Mouse (Mus musculus): ENCODE data around the gene Cdc20b. TPM values are rescaled to one million over a fixed set of nuclear protein-coding genes. Genes with fewer than 3 reads are reported as not detected.
"Not testable (repeated sequence)": the region's sequence is repeated elsewhere in the genome, so short reads cannot be mapped to it uniquely, and the experiment has no call there.

The Cdc20b gene
- polyA plus RNA-seq, 1 experiment from 2014 or later = not detected

DNA sequence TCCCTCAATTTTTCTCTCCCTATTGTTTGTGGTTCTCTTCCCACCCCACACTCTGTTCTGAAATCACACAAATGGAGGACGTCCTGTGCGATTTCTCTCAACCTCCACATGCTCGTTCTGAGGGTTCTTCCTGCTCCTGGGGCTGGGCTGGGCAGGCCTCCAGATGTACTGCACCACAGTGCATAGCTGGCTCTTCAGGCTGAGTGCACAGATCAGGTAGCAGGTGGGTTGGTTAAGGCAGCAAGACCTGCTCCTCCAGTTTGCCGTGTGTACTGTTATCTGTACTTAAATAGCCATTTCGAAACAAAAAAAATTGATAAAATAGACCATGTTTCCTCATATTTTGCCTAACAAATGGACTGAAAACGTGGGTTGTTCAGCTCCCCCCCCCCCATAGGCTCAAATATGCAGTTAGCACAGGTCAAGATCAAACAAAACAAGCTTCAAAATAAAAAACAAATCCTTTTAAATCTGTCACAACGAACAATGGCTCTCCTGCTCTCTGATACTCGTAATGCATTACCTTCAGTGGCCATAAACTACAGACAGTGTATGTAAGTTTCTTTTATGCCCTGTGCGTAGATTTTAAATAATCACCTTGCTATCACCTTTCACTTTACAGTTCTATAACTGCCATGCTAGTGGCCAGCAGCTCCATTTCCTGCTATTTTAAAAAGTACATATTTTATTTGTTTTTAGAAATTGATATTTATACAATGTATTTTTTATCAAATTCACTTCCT is 34.2 kb upstream of the Cdc20b start:
- peaks cover 54% of the 10 kb centered on the region for H3K27me3 ChIP-seq (ENCODE audit: control insufficient read depth, insufficient read depth, low read length)
- H3K4me2 ChIP-seq (ENCODE audit: low read length) = no peak overlapping the region
- no peak overlapping the region for H3K4me3 ChIP-seq (ENCODE audit: control insufficient read depth in 1 of 2, insufficient read depth in 1 of 2, low read depth in 1 of 2, low read length in 2 of 2)
- no peak overlapping the region for H3K9ac ChIP-seq (ENCODE audit: low read length)
- H3K27ac ChIP-seq (replicated peaks in 1 of 2; ENCODE audit: control insufficient read depth in 1 of 2, insufficient read depth in 1 of 2, low read depth in 2 of 2, low read length in 2 of 2) = no peak overlapping the region
- H3K9me3 ChIP-seq (ENCODE audit: control insufficient read depth, low read length) = no peaks in the 10 kb centered on the region
- no peak for ATAC-seq (ENCODE audit: insufficient number of reproducible peaks, insufficient read depth, low FRiP score, low read depth)
- WGBS = 63% methylated on average over 9 of the region's 9 CpGs
- no peaks in the 10 kb centered on the region for H3K36me3 ChIP-seq (ENCODE audit: control insufficient read depth, insufficient read depth, low read length)
- H3K4me1 ChIP-seq (ENCODE audit: control insufficient read depth in 2 of 2, insufficient read depth in 2 of 2, low read length in 2 of 2) = no peaks in the 10 kb centered on the region; a peak in 1 of 4 replicates

DNA sequence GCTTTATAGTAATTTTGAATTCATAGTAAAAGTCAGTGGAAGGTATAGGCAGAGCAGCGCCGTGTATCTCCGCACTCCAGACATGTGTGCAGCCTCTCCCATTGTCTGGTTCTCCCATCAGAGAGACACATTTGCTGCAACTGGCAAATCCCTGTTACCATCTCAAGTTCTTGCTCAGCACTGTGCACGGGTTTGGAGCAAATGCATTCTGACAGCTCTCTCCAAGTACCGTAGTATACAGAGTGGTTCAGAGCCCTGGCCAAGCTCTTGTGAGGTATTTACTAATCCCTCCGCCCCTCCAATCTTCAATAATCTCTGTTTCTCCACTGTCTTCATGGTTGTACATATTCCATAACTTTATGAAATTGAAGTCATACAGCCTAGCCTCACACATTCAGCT is 22.2 kb upstream of the Cdc20b start:
- ATAC-seq (ENCODE audit: insufficient number of reproducible peaks, insufficient read depth, low FRiP score, low read depth) = no peak
- WGBS = 69% methylated on average over 6 of the region's 6 CpGs

DNA sequence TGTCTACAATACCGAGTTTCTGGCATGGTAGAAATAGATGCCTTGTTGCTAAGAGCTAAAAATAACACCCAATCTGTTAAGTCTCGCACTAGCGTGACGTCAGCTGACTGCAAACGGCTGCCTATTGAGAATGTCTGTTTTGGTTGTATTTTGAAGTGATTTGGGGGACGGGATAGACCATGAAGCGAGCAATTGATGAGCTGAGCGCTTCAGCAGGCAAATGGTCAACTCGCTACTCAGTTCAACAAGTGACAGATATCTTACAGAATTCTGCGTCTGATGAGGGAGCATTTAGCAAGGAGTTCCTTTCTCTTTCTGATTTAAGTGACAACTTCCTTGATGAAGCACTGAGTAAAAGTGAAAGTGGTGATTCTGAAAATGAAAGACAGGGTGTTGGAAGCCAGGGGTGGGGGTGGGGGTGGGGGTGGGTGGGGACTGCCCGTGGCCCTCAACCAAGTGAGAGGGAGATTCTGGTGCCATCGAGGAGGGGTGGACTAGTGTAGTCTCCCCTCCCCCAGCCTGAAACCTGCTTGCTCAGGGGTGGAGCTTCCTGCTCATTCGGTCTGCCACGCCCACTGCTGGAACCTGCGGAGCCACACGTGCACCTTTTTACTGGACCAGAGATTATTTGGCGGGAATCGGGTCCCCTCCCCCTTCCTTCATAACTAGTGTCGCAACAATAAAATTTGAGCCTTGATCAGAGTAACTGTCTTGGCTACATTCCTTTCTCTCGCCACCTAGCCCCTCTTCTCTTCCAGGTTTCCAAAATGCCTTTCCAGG is 21.5 kb upstream of the Cdc20b start:
- peak overlapping the region; percentile 73 for H3K4me2 ChIP-seq (ENCODE audit: low read length)
- not testable (repeated sequence) for H3K27ac ChIP-seq (replicated peaks in 1 of 2; ENCODE audit: control insufficient read depth in 1 of 2, insufficient read depth in 1 of 2, low read depth in 2 of 2, low read length in 2 of 2); ATAC-seq (ENCODE audit: insufficient number of reproducible peaks, insufficient read depth, low FRiP score, low read depth); H3K4me1 ChIP-seq (ENCODE audit: control insufficient read depth in 2 of 2, insufficient read depth in 2 of 2, low read length in 2 of 2); H3K9me3 ChIP-seq (ENCODE audit: control insufficient read depth, low read length); H3K27me3 ChIP-seq (ENCODE audit: control insufficient read depth, insufficient read depth, low read length); H3K36me3 ChIP-seq (ENCODE audit: control insufficient read depth, insufficient read depth, low read length)
- WGBS = 21% methylated on average over 18 of the region's 20 CpGs
- peak overlapping the region; percentile 57; the same call in 1 of the 2 replicates for H3K9ac ChIP-seq (ENCODE audit: low read length)
- peak overlapping the region; percentile 41 to 48 for H3K4me3 ChIP-seq (ENCODE audit: control insufficient read depth in 1 of 2, insufficient read depth in 1 of 2, low read depth in 1 of 2, low read length in 2 of 2)

More for the DNA sequence above, 22.2 kb upstream of the Cdc20b start:
- H3K4me2 ChIP-seq (ENCODE audit: low read length) = peak overlapping the region; percentile 73
- H3K27ac ChIP-seq (replicated peaks in 1 of 2; ENCODE audit: control insufficient read depth in 1 of 2, insufficient read depth in 1 of 2, low read depth in 2 of 2, low read length in 2 of 2) = no peak overlapping the region
- H3K4me1 ChIP-seq (ENCODE audit: control insufficient read depth in 2 of 2, insufficient read depth in 2 of 2, low read length in 2 of 2) = peaks cover 2 to 7% of the 10 kb centered on the region in 2 experiments; a peak in 2 of 4 replicates
- H3K27me3 ChIP-seq (ENCODE audit: control insufficient read depth, insufficient read depth, low read length) = no peaks in the 10 kb centered on the region
- no peak overlapping the region for H3K9ac ChIP-seq (ENCODE audit: low read length)
- H3K4me3 ChIP-seq (ENCODE audit: control insufficient read depth in 1 of 2, insufficient read depth in 1 of 2, low read depth in 1 of 2, low read length in 2 of 2) = peak overlapping the region in 1 of 2 experiments; percentile 41; a peak in 1 of 4 replicates
- no peaks in the 10 kb centered on the region for H3K36me3 ChIP-seq (ENCODE audit: control insufficient read depth, insufficient read depth, low read length)
- H3K9me3 ChIP-seq (ENCODE audit: control insufficient read depth, low read length) = no peaks in the 10 kb centered on the region

DNA sequence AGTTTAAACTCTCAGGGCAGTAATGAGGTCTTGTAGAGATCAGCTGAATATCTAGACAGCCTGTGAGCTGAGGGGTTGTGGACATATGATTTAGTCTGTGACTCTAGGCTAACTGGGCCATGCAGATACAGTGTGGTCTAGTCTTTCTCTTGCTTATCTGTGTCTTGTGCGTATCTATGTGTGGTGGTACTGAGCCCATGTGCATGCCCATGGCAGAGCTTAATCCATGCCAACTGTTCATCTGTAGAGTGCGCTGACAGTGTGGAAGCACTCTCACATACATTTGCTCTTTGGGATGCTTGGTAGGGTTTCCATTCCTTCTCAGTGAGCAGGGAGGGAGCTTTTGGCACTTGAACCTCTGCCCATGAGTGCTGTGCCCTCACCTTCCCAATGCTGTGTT is 13.4 kb upstream of the Cdc20b start:
- Histone ChIP-seq H3K9me3 (ENCODE audit: control insufficient read depth, low read length) (no peaks in the 10 kb centered on the region), H3K36me3 (ENCODE audit: control insufficient read depth, insufficient read depth, low read length) (no peaks in the 10 kb centered on the region), H3K9ac (ENCODE audit: low read length) (no peak overlapping the region), H3K27ac (replicated peaks in 1 of 2; ENCODE audit: control insufficient read depth in 1 of 2, insufficient read depth in 1 of 2, low read depth in 2 of 2, low read length in 2 of 2) (no peak overlapping the region), H3K4me3 (ENCODE audit: control insufficient read depth in 1 of 2, insufficient read depth in 1 of 2, low read depth in 1 of 2, low read length in 2 of 2) (no peak overlapping the region), H3K4me2 (ENCODE audit: low read length) (no peak overlapping the region), H3K27me3 (ENCODE audit: control insufficient read depth, insufficient read depth, low read length) (no peaks in the 10 kb centered on the region), H3K4me1 (ENCODE audit: control insufficient read depth in 2 of 2, insufficient read depth in 2 of 2, low read length in 2 of 2) (no peaks in the 10 kb centered on the region)
- no peak for ATAC-seq (ENCODE audit: insufficient number of reproducible peaks, insufficient read depth, low FRiP score, low read depth)
- WGBS = 83% methylated on average over 2 of the region's 2 CpGs

DNA sequence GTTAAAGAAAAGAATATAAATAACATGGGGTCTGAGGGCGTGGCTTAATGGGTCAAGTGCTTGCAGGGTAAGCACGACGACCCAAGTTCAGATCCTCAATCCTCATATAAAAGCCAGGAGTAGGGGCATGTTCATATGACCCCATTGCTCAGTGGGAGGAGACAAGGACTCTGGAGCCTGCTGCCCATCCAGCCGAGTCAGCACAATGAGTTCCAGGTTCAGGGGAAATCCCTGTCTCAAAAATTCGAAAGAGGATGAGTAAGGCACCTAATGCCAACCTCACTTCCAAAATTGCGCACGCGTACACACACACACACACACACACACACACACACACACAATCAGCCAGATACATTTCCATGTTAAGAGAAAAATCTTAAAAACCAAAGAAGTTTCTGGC is 12.4 kb upstream of the Cdc20b start:
- Histone ChIP-seq H3K27me3 (ENCODE audit: control insufficient read depth, insufficient read depth, low read length) (no peaks in the 10 kb centered on the region), H3K36me3 (ENCODE audit: control insufficient read depth, insufficient read depth, low read length) (no peaks in the 10 kb centered on the region), H3K9me3 (ENCODE audit: control insufficient read depth, low read length) (no peaks in the 10 kb centered on the region), H3K27ac (replicated peaks in 1 of 2; ENCODE audit: control insufficient read depth in 1 of 2, insufficient read depth in 1 of 2, low read depth in 2 of 2, low read length in 2 of 2) (no peak overlapping the region), H3K9ac (ENCODE audit: low read length) (no peak overlapping the region), H3K4me3 (ENCODE audit: control insufficient read depth in 1 of 2, insufficient read depth in 1 of 2, low read depth in 1 of 2, low read length in 2 of 2) (no peak overlapping the region), H3K4me1 (ENCODE audit: control insufficient read depth in 2 of 2, insufficient read depth in 2 of 2, low read length in 2 of 2) (no peaks in the 10 kb centered on the region), H3K4me2 (ENCODE audit: low read length) (no peak overlapping the region)
- 81% methylated on average over 8 of the region's 8 CpGs for WGBS
- ATAC-seq (ENCODE audit: insufficient number of reproducible peaks, insufficient read depth, low FRiP score, low read depth) = no peak

DNA sequence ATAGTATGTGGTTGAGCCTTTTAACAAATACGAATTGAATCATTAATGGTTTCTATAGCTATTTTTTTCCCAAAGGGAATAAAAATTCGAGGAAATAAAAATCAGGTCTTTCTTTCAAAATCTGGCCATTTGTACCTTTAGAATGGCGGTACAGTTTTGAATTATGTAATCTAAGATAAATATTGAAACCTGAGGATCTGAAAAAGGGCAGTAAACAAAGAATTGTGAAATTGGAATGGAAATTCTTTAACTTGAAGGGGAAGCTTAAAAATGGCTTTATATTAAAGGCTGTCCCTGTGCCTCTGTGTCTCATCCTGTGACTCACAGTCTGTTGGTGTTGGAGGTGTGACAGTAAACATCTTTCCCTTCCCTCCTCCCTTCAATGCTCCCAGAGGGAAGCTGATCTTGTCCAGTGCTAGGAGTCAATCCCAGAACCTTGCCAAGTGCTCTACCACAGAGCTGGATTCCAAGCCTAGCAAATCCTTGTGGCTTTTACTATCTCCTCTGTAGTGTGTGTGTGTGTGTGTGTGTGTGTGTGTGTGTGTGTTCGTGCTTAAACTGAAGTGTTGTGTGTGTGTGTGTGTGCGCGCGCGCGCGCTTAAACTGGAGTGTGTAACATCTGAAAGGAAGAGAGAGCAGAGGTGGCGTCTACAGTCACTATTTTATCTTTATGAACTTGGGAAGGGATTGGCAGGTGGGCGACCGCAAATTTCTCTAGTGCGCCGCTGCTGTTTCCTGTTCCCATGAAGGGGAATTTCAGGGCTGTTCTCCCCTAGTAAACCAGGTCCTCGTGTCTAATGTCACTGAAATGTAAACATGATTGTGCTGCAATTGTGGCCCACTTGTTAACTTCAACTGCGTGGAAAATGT is 11.4 kb upstream of the Cdc20b start:
- Histone ChIP-seq H3K27ac (replicated peaks in 1 of 2; ENCODE audit: control insufficient read depth in 1 of 2, insufficient read depth in 1 of 2, low read depth in 2 of 2, low read length in 2 of 2) (no peak overlapping the region), H3K4me3 (ENCODE audit: control insufficient read depth in 1 of 2, insufficient read depth in 1 of 2, low read depth in 1 of 2, low read length in 2 of 2) (no peak overlapping the region), H3K9ac (ENCODE audit: low read length) (no peak overlapping the region), H3K36me3 (ENCODE audit: control insufficient read depth, insufficient read depth, low read length) (no peaks in the 10 kb centered on the region), H3K4me2 (ENCODE audit: low read length) (no peak overlapping the region), H3K4me1 (ENCODE audit: control insufficient read depth in 2 of 2, insufficient read depth in 2 of 2, low read length in 2 of 2) (no peaks in the 10 kb centered on the region), H3K9me3 (ENCODE audit: control insufficient read depth, low read length) (no peaks in the 10 kb centered on the region), H3K27me3 (ENCODE audit: control insufficient read depth, insufficient read depth, low read length) (0 out of 2 replicates have a peak, but pooled peaks cover under 1% of the 10 kb centered on the region)
- no peak for ATAC-seq (ENCODE audit: insufficient number of reproducible peaks, insufficient read depth, low FRiP score, low read depth)
- WGBS = 76% methylated on average over 17 of the region's 17 CpGs

DNA sequence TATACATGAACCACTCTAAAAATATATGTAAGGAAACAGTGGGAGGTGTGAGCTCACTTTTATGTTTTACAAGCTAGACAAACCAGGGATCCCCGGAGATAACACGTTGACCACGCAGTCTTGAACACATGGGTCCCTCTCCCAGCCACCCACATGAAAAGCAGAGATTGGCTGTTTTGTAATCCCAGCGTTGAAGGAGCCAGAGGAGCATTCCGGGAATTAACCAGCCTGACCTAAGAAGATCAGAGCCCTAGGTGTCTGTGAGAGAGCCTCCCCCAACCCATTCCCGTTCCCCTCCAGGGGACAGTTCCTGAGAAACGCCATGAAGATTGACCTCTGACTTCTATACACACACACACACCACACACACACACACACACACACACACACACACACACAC is 3.6 kb upstream of the Cdc20b start:
- H3K27ac ChIP-seq (replicated peaks in 1 of 2; ENCODE audit: control insufficient read depth in 1 of 2, insufficient read depth in 1 of 2, low read depth in 2 of 2, low read length in 2 of 2) = no peak overlapping the region
- peaks cover 4 to 6% of the 10 kb centered on the region in 2 experiments; a peak in 2 of 4 replicates for H3K4me1 ChIP-seq (ENCODE audit: control insufficient read depth in 2 of 2, insufficient read depth in 2 of 2, low read length in 2 of 2)
- peak overlapping the region; percentile 54 to 64; a peak in 3 of 4 replicates for H3K4me3 ChIP-seq (ENCODE audit: control insufficient read depth in 1 of 2, insufficient read depth in 1 of 2, low read depth in 1 of 2, low read length in 2 of 2)
- 3% methylated on average over 7 of the region's 7 CpGs for WGBS
- H3K4me2 ChIP-seq (ENCODE audit: low read length) = peak overlapping the region; percentile 98
- no peaks in the 10 kb centered on the region for H3K9me3 ChIP-seq (ENCODE audit: control insufficient read depth, low read length)
- H3K36me3 ChIP-seq (ENCODE audit: control insufficient read depth, insufficient read depth, low read length) = no peaks in the 10 kb centered on the region
- H3K9ac ChIP-seq (ENCODE audit: low read length) = peak overlapping the region; percentile 61
- no peak for ATAC-seq (ENCODE audit: insufficient number of reproducible peaks, insufficient read depth, low FRiP score, low read depth)
- H3K27me3 ChIP-seq (ENCODE audit: control insufficient read depth, insufficient read depth, low read length) = peaks cover 57% of the 10 kb centered on the region

All from heart, embryonic 14.5 days (tissue).